Mouse (Mus musculus): ENCODE data around the gene Epn2.

DNA sequence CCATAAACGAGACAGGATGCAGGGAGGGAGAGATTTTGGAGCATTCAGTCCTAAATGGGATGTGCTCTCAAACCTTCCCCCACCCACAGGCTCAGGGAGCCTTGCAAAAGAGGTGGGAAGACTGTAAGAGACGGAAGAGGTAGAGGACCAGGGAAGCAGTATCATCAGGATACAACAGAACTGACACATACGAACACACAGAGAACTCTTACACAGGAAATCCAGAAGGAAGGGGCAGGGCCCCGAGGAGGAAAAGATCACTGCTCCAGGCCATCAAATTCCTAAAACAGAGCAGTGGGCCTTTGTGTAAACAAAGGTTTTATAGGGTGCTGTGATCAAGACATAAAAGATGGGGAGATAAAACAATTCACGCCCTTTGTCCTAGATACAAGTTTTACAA lies 34.9 kb upstream of the Epn2 start:
- TF ChIP-seq USF2 (conservative IDR thresholded peaks at IDR 0.05; ENCODE audit: low read depth, low read length) (no peak), CTCF (conservative IDR thresholded peaks at IDR 0.05 in 1 of 2, IDR thresholded peaks at IDR 0.05 in 1 of 2; ENCODE audit: low read depth in 2 of 2, low read length in 2 of 2) (no peak), ZNF384 (IDR thresholded peaks at IDR 0.05; ENCODE audit: low read depth, low read length) (no peak), MYC (IDR thresholded peaks at IDR 0.05; ENCODE audit: low read depth, low read length) (no peak), EP300 (IDR thresholded peaks at IDR 0.05; ENCODE audit: low read length) (no peak), POLR2A (IDR thresholded peaks at IDR 0.05; ENCODE audit: low read depth, low read length) (no peak), TBP (conservative IDR thresholded peaks at IDR 0.05; ENCODE audit: low read depth, low read length) (no peak), MEF2A (IDR thresholded peaks at IDR 0.05; ENCODE audit: borderline replicate concordance, low read depth, low read length) (no peak), GABPA (IDR thresholded peaks at IDR 0.05; ENCODE audit: insufficient replicate concordance, low read depth, low read length) (no peak), E2F4 (IDR thresholded peaks at IDR 0.05; ENCODE audit: insufficient replicate concordance, low read depth, low read length) (no peak), MXI1 (IDR thresholded peaks at IDR 0.05; ENCODE audit: low read depth, low read length) (no peak), CHD1 (IDR thresholded peaks at IDR 0.05; ENCODE audit: low read depth, low read length) (no peak), TCF12 (IDR thresholded peaks at IDR 0.05; ENCODE audit: low read depth, low read length) (no peak), ETS1 (conservative IDR thresholded peaks at IDR 0.05; ENCODE audit: low read depth, low read length) (no peak)

Data from CH12.LX (cell line).